ENCODE assay signal across 12 mouse cellular contexts in the genomic region with DNA sequence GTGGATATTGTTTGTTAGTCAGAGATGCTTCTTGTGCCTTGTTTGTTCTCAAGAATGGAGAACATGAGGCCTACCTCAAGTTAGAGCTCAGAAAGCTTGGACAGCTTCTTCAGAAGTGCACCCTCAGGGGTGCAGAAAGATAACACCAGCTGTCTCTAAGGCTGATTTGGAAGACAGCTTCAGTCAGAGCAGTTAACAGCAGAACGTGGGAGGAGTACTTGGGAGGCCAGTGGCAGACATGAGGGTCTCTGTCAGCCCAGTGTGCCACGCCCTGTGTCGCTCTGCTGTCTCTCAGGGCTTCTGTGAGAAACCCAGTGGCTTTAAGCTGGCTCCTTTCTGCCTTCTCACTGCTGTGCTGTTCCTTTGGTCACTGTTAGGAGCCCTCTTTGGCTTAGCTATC. TPM values are rescaled to one million over a fixed set of nuclear protein-coding genes. Genes with fewer than 3 reads are reported as not detected.
DNase-seq lines count a peak whose midpoint lies in the region; ATAC-seq and TF ChIP-seq lines count a peak whose summit lies in the region.
"Had no signal": no experiment of that assay in that cellular context is flagged by ENCODE, and none has a peak within 500 bp of the region (broad histone marks: within the 10 kb centered on the region; RNA-seq: fewer than 3 reads in every experiment).

No protein-coding gene starts in this region.

- 48% methylated on average over 3 of the region's 3 CpGs for WGBS in heart, adult 2 months
- 59% methylated on average over 3 of the region's 3 CpGs for WGBS in neural tube, embryonic 13.5 days
- WGBS in hindbrain, embryonic 14.5 days, result 66% methylated on average over 3 of the region's 3 CpGs
- WGBS in intestine, embryonic 16.5 days, result 54% methylated on average over 3 of the region's 3 CpGs

- H3K79me2 ChIP-seq in heart, adult 2 months (replicated peaks; ENCODE audit: control insufficient read depth, insufficient read depth, low read length), result peaks cover 12% of the 10 kb centered on the region

- no peak for TF ChIP-seq POLR2A in heart, adult 2 months (IDR thresholded peaks at IDR 0.05; ENCODE audit: insufficient read depth, low read depth, low read length)

- no peak for DNase-seq in heart, adult 2 months
- no peak for DNase-seq in heart, postnatal 10 days
- no peak for DNase-seq in neural tube, embryonic 10.5 days (ENCODE audit: extremely low spot score, low spot score)
- DNase-seq in hindbrain, embryonic 14.5 days (ENCODE audit: low spot score), result no peak
- DNase-seq in naive thymus-derived CD4-positive, alpha-beta T cell, adult 2 months (ENCODE audit: low read depth), result peak; percentile 46
- DNase-seq in layer of hippocampus, adult 8-10 months (ENCODE audit: low spot score in 2 of 2), result no peak
- DNase-seq: B cell, adult 2 months; heart, postnatal 14 days; lung, postnatal 4 days had no signal

- TF ChIP-seq EP300 in heart, adult 2 months (IDR thresholded peaks at IDR 0.05; ENCODE audit: insufficient read depth, low read depth, low read length), result no peak

- no peak for TF ChIP-seq CTCF in heart, adult 2 months (IDR thresholded peaks at IDR 0.05)

- no peak overlapping the region for H3K27ac ChIP-seq in heart, adult 2 months
- 0 out of 2 replicates have a peak overlapping the region, but pooled peaks have one; percentile 2 for H3K27ac ChIP-seq in neural tube, embryonic 13.5 days (replicated peaks)
- H3K27ac ChIP-seq in hindbrain, embryonic 14.5 days, result 0 out of 2 replicates have a peak overlapping the region, but pooled peaks have one; percentile 27
- H3K27ac ChIP-seq in intestine, embryonic 16.5 days (ENCODE audit: low read length), result no peak overlapping the region

- 0 out of 2 replicates have a peak overlapping the region, but pooled peaks have one; percentile 28 for H3K9ac ChIP-seq in heart, adult 2 months (ENCODE audit: low read depth, low read length)
- no peak overlapping the region for H3K9ac ChIP-seq in neural tube, embryonic 13.5 days
- H3K9ac ChIP-seq in hindbrain, embryonic 14.5 days, result no peak overlapping the region
- no peak overlapping the region for H3K9ac ChIP-seq in intestine, embryonic 16.5 days (ENCODE audit: low read depth, low read length)

- H3K4me3 ChIP-seq in heart, adult 2 months, result no peak overlapping the region
- no peak overlapping the region for H3K4me3 ChIP-seq in neural tube, embryonic 13.5 days
- no peak overlapping the region for H3K4me3 ChIP-seq in hindbrain, embryonic 14.5 days (replicated peaks; ENCODE audit: low read length)
- no peak overlapping the region for H3K4me3 ChIP-seq in intestine, embryonic 16.5 days (ENCODE audit: low read length)

- no peaks in the 10 kb centered on the region for H3K9me3 ChIP-seq in neural tube, embryonic 13.5 days
- H3K9me3 ChIP-seq in hindbrain, embryonic 14.5 days (ENCODE audit: control insufficient read depth, low read length), result no peaks in the 10 kb centered on the region
- no peaks in the 10 kb centered on the region for H3K9me3 ChIP-seq in intestine, embryonic 16.5 days (ENCODE audit: control insufficient read depth, low read length)

- no peak overlapping the region for H3K4me2 ChIP-seq in neural tube, embryonic 13.5 days
- H3K4me2 ChIP-seq in hindbrain, embryonic 14.5 days (replicated peaks), result no peak overlapping the region
- no peak overlapping the region for H3K4me2 ChIP-seq in intestine, embryonic 16.5 days (ENCODE audit: low read depth, low read length)

- no peaks in the 10 kb centered on the region for H3K27me3 ChIP-seq in heart, adult 2 months (ENCODE audit: control insufficient read depth, insufficient read depth, low read length)
- H3K27me3 ChIP-seq in neural tube, embryonic 13.5 days, result no peaks in the 10 kb centered on the region
- no peaks in the 10 kb centered on the region for H3K27me3 ChIP-seq in hindbrain, embryonic 14.5 days (ENCODE audit: control insufficient read depth, insufficient read depth, low read length)
- no peaks in the 10 kb centered on the region for H3K27me3 ChIP-seq in intestine, embryonic 16.5 days (replicated peaks; ENCODE audit: control insufficient read depth, insufficient read depth, low read length)

- no peak for ATAC-seq in neural tube, embryonic 13.5 days (ENCODE audit: low read depth)
- ATAC-seq in hindbrain, embryonic 14.5 days (ENCODE audit: low FRiP score), result no peak
- no peak for ATAC-seq in intestine, embryonic 16.5 days
- ATAC-seq: forebrain, embryonic 16.5 days had no signal

- peaks cover 21% of the 10 kb centered on the region for H3K36me3 ChIP-seq in heart, adult 2 months (ENCODE audit: control insufficient read depth, insufficient read depth, low read length)
- H3K36me3 ChIP-seq in neural tube, embryonic 13.5 days, result 0 out of 2 replicates have a peak, but pooled peaks cover 3% of the 10 kb centered on the region
- no peaks in the 10 kb centered on the region for H3K36me3 ChIP-seq in hindbrain, embryonic 14.5 days (replicated peaks; ENCODE audit: control insufficient read depth, insufficient read depth)
- H3K36me3 ChIP-seq in intestine, embryonic 16.5 days (ENCODE audit: control insufficient read depth, insufficient read depth, low read length), result no peaks in the 10 kb centered on the region

- peaks cover 17% of the 10 kb centered on the region for H3K4me1 ChIP-seq in heart, adult 2 months (ENCODE audit: control insufficient read depth, insufficient read depth, low read length)
- H3K4me1 ChIP-seq in neural tube, embryonic 13.5 days (replicated peaks), result peaks cover 69% of the 10 kb centered on the region
- H3K4me1 ChIP-seq in hindbrain, embryonic 14.5 days (replicated peaks; ENCODE audit: control insufficient read depth, insufficient read depth, low read length), result peaks cover 38% of the 10 kb centered on the region
- H3K4me1 ChIP-seq in intestine, embryonic 16.5 days (ENCODE audit: control insufficient read depth, insufficient read depth, low read length), result peaks cover 26% of the 10 kb centered on the region

- intact Hi-C loops in heart, adult 2 months (cut with DNase I), result no loop called here
- intact Hi-C loops in heart, postnatal 10 days (cut with DNase I), result no loop called here

RNA-seq across cellular contexts. Expression of gene Znrf1, which starts 32.1 kb away (rescaled TPM):
- total RNA-seq in heart, adult 2 months (2021), result 10 to 100 TPM; 54.7 to 59.0 TPM
- 66.7 and 86.2 TPM in 2 replicates for polyA plus RNA-seq in heart, adult 2 months (2012; rRNA removed)
- total RNA-seq in heart, postnatal 10 days (2021), result 10 to 100 TPM; 66.2 to 69.2 TPM
- polyA plus RNA-seq in neural tube, embryonic 13.5 days (2015; fragmentation: Nextera tagmentation; extraction: Ambion mirVana), result 86.8 and 100.0 TPM in 2 replicates
- 108 and 116 TPM in 2 replicates for polyA plus RNA-seq in hindbrain, embryonic 14.5 days (2014; fragmentation: Nextera tagmentation; extraction: Ambion mirVana)
- total RNA-seq in layer of hippocampus, adult 8-10 months (2022), result 100 to 1,000 TPM in 1 of 4 experiments, 10 to 100 TPM in 3; 89.8 to 117 (median 93.0) TPM
- polyA plus RNA-seq in intestine, embryonic 16.5 days (2015; fragmentation: Nextera tagmentation; extraction: Ambion mirVana), result 11.0 and 13.1 TPM in 2 replicates

RNA-seq across cellular contexts. Expression of gene Wdr59, which starts 46.1 kb away (rescaled TPM):
- 1 to 10 TPM; 6.9 to 7.0 TPM for total RNA-seq in heart, adult 2 months (2021)
- 5.4 and 8.3 TPM in 2 replicates for polyA plus RNA-seq in heart, adult 2 months (2012; rRNA removed)
- 10 to 100 TPM in 1 of 2 experiments, 1 to 10 TPM in 1; 10.0 to 10.2 TPM for total RNA-seq in heart, postnatal 10 days (2021)
- 7.3 and 8.5 TPM in 2 replicates for polyA plus RNA-seq in neural tube, embryonic 13.5 days (2015; fragmentation: Nextera tagmentation; extraction: Ambion mirVana)
- polyA plus RNA-seq in hindbrain, embryonic 14.5 days (2014; fragmentation: Nextera tagmentation; extraction: Ambion mirVana), result 6.5 and 6.6 TPM in 2 replicates
- total RNA-seq in layer of hippocampus, adult 8-10 months (2022), result 10 to 100 TPM; 22.7 to 24.5 (median 23.7) TPM
- 4.3 and 4.4 TPM in 2 replicates for polyA plus RNA-seq in intestine, embryonic 16.5 days (2015; fragmentation: Nextera tagmentation; extraction: Ambion mirVana)

Comparison
In these comparisons a context has a peak if more than half of its experiments do, and no peak if none do; other contexts are left out.
1. H3K27ac ChIP-seq: peak in neural tube, embryonic 13.5 days (single experiment) and hindbrain, embryonic 14.5 days (single experiment); none in heart, adult 2 months (single experiment) and intestine, embryonic 16.5 days (single experiment).